Mouse (Mus musculus): ENCODE results near the gene Ccdc84.
"Not testable (repeated sequence)": the region's sequence is repeated elsewhere in the genome, so short reads cannot be mapped to it uniquely, and the experiment has no call there.

Gene Ccdc84

DNA sequence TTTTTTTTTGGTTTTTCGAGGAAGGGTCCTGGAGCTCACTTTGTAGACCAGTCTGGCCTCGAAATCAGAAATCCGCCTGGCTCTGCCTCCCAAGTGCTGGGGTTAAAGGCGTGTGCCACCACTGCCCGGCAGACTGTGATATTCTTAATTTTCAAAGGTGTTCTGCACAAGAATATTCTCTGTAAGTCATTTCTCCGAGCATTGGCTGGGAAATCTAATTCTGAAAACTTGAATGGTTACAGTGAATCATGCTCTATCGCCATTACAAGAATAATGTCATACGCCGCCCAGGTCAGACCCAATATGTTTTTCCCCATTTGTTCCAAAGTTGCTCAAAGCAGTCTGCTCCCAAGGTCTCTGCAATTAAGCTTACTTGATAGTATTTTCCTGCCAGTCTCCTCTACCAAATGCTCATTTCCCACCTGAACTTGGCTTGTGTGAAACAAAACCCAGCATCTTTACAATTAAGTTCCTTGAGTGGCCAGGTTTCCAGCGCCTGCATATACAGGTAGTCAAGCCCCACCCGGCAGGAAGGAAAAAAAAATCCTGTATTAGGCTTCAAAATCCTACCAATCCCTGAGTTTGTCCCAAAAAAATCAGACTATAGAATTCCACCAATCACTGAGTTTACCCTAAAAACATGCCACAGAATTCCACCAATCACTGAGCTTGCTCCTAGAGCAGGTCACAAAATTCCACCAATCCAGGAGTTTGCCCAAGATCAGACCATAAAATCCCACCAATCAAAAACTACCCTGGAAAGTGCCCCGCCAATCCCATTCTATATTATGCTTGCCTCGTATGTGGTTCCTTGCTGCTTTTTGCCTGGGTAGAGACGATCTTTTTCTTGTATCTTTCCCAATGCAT is at the start of gene Ccdc84:
Gene Ccdc84 (minus strand): TSS at position 51 of the 867 bp plus-strand sequence.
- no peak for DNase-seq (ENCODE audit: extremely low read depth, low read depth, low spot score)

DNA sequence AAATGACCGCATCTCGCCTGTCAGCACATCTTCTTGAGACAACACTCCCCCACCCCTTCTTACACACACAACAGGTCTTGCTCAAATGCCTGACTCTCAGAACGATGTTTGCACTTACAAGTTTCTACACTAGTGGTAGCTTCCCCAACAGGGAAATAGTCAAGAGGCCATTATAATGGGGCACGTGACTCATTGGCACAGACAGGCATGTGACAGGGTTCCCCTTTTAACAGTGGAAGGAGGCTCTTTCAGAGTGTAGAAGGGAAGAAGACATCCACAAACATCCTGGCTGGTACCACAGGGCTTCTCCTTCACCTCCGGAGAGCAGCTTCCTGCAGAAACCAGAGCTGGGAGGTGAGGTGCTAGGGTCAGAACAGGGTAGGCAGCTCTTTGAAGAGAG is 43.6 kb upstream of the Ccdc84 start:
- DNase-seq (ENCODE audit: extremely low read depth, low read depth, low spot score), result no peak

GRCm38 (mm10) chr9:44457035-44457742 is 38.8 kb upstream of the Ccdc84 start:
- DNase-seq (ENCODE audit: extremely low read depth, low read depth, low spot score), result no peak

- DNase-seq (ENCODE audit: extremely low read depth, low read depth, low spot score), result no peak
Observed at GRCm38 (mm10) chr9:44454891-44455220, 36.5 kb upstream of the Ccdc84 start, which contains the start of gene Upk2. Gene Upk2 (minus strand): TSS chr9:44454976.

DNA sequence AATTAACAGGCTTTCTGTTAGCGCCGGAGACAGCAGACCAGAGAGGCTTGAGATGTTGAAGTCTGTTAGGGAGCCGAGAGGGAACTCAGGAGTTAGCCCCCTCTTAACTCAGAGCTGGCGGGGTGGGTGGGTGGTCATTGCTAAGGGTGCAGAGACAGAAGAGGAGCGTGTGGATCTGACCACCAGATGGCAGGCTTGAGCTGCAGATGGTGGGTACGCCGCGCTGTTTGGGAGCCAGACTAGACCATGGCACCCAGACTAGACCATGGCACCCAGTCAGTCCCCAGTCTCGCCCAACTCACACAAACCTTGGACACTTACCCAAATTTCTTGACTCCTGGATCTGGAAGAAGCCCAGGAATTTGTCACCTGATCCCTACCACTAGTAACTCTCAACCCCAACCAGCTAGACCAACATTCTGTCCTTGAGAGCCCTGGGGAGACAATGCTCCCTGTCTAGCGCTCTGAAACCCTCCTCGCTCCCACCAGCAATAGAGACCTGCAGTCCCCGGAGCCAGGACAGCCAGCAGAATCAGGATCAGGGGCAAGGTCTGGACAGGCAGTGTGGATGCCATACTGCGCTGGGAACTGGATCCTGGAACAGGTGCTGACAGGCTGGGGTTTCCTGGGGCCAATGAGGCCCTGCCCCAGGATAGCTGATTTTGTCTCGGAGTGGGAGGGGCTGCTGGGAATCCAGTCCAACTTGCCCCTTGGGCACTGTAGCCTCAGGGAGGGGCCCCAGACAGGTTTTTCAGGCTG is 35.9 kb upstream of the Ccdc84 start:
- DNase-seq (ENCODE audit: extremely low read depth, low read depth, low spot score), result no peak

DNA sequence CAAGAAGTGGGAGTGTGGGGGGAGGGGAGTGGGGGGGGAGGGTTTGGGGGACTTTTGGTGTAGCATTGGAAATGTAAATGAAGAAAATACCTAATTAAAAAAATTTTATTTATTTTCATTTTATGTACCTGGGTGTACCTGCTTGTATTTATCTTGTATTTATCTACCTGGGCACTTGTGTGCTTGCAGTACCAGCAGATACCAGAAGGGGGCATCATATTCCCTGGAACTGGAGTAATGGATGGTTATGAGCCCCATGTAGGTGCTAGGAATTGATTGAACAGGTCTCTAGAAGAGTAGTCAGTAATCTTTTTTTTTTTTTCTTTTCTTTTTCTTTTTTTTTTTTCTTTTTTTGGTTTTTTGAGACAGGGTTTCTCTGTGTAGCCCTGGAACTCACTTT is 32.0 kb upstream of the Ccdc84 start:
- no peak for DNase-seq (ENCODE audit: extremely low read depth, low read depth, low spot score)

DNA sequence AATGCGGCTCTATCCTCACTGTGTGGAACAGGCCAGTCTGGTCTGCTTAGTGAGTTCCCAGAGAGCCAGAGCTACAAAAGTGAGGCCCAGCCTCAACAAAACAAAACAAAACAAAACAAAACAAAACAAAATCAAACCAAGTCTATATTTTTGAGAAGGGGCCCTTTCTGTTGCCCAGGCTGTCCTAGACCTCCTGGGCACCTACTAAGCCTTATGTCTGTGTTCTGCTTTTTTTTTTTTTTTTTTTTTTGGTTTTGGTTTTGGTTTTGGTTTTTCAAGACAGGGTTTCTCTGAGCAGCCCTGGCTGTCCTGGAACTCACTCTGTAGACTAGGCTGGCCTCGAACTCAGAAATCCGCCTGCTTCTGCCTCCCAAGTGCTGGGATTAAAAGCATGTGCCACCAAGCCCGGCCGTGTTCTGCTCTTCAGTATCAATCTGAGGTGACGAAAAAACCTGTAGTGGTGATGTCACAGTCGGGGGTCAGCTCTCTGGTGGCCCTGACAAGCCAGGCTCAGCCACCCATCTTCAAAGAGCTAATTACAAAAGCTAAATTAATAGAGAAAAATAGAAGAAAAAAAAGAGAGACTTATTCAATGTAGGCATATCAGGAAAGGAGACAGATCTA is 26.1 kb upstream of the Ccdc84 start:
- DNase-seq (ENCODE audit: extremely low read depth, low read depth, low spot score), result not testable (repeated sequence)

DNA sequence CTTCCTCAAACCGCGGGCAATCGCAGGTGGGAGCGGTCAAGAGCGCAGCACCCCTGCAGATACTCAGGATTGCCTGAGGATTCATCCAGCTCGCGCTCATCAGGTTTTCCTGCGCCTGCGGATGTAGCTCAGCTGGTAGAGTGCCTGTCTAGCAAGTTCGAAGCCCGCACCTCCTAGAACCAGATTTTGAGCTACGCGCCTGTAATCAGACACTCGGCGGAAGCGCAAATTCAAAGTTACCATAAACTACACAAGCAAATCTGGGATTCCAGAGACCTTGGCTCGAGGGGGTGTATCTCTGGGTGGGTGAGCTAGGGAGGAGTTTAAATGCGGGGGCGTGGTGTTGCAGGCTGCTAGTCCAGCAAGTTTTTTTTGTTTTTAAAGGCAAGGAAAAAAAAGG is 22.6 kb upstream of the Ccdc84 start, which contains the start of gene Foxr1:
Gene Foxr1 (minus strand): TSS at position 176 of the 400 bp plus-strand sequence.
- DNase-seq (ENCODE audit: extremely low read depth, low read depth, low spot score), result no peak

DNA sequence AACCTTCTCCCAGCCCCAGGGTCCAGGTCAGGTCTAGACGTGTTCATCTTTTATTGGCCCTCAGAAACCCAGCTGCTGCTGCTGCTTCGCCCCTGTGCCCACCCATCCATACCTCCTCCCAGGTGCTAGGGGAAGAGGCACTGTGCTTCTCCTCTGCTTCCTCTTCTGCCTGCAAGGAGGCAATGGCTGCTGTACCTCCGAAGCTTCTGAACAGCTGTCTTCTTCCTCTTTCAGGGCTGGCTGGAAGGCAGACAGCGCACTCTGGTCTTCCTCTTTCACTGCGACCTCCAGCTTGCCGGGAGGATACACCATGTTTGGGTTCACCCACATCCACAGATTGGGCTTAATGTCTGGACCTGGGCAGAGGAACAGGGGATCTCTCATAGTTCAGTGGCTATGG is 17.4 kb upstream of the Ccdc84 start:
- no peak for DNase-seq (ENCODE audit: extremely low read depth, low read depth, low spot score)

DNA sequence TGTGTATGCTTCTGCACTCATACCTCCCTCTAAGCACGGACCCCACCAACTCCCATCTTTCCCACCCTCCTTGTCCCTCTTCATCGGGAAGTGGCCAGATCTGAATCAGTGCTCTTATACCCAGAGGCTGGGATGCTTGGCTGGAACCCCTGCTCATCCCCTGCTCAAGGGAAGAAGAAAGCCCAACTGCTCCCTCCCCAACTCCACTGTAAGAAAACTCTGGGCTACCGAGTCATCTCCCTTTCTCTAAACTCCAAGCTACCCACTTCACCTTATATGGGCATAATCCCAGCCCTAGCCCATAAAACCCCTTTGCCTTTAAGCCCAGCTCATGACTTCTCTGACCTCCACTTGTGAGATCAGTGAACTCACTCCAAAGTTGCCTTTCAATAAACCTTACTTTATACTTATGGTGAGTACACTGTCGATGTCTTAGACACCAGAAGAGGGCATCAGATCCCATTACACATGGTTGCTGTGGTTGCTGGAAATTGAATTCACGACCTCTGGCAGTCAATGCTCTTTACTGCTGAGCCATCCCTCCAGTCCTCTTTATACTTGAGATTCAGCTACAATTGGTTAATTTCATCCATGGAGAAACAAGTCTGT is 14.3 kb upstream of the Ccdc84 start:
- no peak for DNase-seq (ENCODE audit: extremely low read depth, low read depth, low spot score)

DNA sequence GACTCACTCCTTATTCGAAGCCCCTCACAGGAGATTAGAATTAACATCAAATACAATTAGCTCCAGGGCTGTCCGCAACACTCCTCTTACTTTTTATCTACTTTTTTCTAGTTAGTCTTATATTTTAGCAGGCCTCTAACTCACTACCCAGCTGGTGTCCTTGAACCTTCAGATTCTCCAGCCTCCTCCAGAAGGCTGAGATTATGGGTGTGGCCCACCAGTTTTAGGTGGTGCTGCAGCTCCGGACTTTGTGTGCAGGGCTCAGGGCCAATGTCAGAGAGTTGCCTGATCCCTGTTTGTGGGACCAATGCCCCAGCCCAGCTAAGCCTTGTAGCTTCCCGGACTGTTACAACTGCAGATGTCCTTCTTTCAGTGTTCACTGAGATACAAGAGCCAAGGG is 5.2 kb upstream of the Ccdc84 start:
- DNase-seq (ENCODE audit: extremely low read depth, low read depth, low spot score), result no peak

GRCm38 (mm10) chr9:44420280-44420898 is 2.0 kb upstream of the Ccdc84 start:
- DNase-seq (ENCODE audit: extremely low read depth, low read depth, low spot score), result no peak

DNA sequence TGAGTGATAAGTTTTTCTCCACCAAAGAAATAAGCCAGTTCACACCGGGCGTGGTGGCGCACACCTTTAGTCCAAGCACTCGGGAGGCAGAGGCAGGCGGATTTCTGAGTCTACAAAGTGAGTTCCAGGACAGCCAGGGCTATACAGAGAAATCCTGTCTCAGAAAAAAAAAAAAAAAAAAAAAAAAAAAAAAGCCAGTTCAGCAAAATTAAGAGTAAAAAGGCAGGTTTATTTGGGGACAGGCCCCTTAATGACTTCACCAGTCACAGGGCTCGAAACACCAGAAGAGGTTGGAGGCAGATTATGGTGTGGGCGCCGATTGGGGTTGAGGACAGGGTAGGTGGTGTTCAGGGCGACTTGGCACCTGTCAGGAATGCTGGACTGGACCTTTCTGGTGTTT is 1.4 kb upstream of the Ccdc84 start:
- DNase-seq (ENCODE audit: extremely low read depth, low read depth, low spot score), result not testable (repeated sequence)

DNA sequence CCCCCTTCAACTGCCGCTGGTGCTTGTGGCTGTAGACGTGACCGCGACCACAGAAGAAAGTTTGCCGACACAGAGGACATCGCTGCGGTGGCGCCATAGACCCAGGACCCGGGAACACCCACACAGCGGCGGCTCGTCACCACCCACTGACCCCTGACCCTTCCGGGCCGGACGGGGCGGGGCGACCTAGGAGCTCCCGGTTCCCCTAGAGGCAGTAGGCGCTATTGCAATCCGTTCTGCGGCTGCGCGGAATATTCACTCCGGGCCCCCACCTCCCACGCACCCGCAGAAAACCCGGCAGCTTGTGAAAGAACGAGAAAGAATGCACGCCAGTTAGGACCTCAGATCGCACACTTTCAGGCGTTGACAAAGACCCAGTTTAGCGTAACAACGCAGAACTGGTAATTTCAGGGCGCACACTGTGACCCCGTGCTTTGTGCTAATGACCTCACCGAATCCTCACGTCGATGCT is 441 bp downstream of the Ccdc84 start:
- no peak for DNase-seq (ENCODE audit: extremely low read depth, low read depth, low spot score)

GRCm38 (mm10) chr9:44417156-44417891 is 1.0 kb downstream of the Ccdc84 start:
- DNase-seq (ENCODE audit: extremely low read depth, low read depth, low spot score), result no peak

GRCm38 (mm10) chr9:44412781-44413180 is 5.6 kb downstream of the Ccdc84 start:
- peak; percentile 31 for DNase-seq (ENCODE audit: extremely low read depth, low read depth, low spot score)

DNA sequence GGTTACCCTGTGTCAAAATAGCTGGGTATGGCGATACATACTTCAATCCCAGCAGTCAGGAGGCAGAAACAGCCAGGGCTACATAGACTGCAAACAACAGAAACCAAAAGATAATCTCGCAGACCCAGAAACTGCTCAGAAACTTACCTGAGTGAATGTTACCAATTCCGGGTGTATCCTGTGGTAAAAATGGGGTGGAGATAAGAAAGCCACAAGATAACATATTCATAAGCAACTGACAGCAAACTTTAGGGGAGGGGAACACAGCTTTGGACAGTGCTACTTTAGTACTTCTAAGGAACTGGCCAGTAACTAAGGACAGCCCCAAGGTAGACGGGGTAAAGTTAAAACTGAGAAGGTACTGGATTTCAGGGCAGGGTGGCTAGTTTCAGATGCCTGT is 6.1 kb downstream of the Ccdc84 start:
- DNase-seq (ENCODE audit: extremely low read depth, low read depth, low spot score), result no peak

GRCm38 (mm10) chr9:44411601-44412130 is 6.7 kb downstream of the Ccdc84 start:
- DNase-seq (ENCODE audit: extremely low read depth, low read depth, low spot score), result peak; percentile 77
